Mouse (Mus musculus): Measurements from ENCODE around the gene Rpp14. TPM values are rescaled to one million over a fixed set of nuclear protein-coding genes. Genes with fewer than 3 reads are reported as not detected.

Rpp14 gene
- polyA plus RNA-seq, 1 experiment: 3.3 TPM

DNA sequence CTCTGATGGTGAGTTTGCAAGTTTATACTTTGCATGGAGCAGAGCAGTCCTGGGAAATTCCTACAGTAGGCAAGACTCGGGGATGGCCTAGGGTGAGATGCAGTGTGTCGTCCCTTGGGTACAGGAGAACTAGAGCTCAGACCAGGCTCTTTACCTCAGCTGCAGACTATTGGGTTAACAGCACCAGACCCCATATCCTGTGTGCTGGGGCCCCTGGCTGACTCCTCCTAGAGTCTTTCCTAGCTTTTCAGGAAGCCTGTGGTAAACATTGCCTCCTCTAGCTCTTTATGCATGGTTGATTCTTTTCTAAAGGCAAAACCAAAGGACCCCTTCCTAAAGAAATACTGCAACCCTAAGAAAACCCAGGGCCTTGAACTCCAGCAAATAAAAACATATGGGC is 61.0 kb downstream of the Rpp14 start:
- no peaks in the 10 kb centered on the region for H3K4me1 ChIP-seq (ENCODE audit: control insufficient read depth, insufficient read depth, low read length)
- TF ChIP-seq CTCF (IDR thresholded peaks at IDR 0.05; ENCODE audit: control insufficient read depth, insufficient read depth, insufficient replicate concordance, low read depth, low read length) (no peak), POLR2A (IDR thresholded peaks at IDR 0.05; ENCODE audit: control insufficient read depth, low read depth, low read length) (no peak)
- H3K27me3 ChIP-seq (ENCODE audit: control insufficient read depth, insufficient read depth, low read length): no peaks in the 10 kb centered on the region
- H3K4me3 ChIP-seq (ENCODE audit: control insufficient read depth, low read depth, low read length): no peak overlapping the region
- H3K27ac ChIP-seq (ENCODE audit: control insufficient read depth, insufficient read depth, low read depth, low read length): no peak overlapping the region
- no peaks in the 10 kb centered on the region; the same call in 1 of the 2 replicates for H3K36me3 ChIP-seq (ENCODE audit: control insufficient read depth, insufficient read depth, low read length)

Other genes with a start within 250 kb of the Rpp14 start
- 3.4 and 5.6 TPM in 2 replicates for gene Gm45521, start 123.1 kb upstream of the Rpp14 start, polyA plus RNA-seq (2012; rRNA removed)
- gene Dnase1l3, start 85.8 kb upstream of the Rpp14 start, polyA plus RNA-seq (2012; rRNA removed): 1.1 and 1.4 TPM in 2 replicates
- 16.9 and 19.5 TPM in 2 replicates for gene Abhd6, start 77.5 kb upstream of the Rpp14 start, polyA plus RNA-seq (2012; rRNA removed)
- gene Pxk, start 17.8 kb downstream of the Rpp14 start, polyA plus RNA-seq (2012; rRNA removed): 39.4 and 44.0 TPM in 2 replicates
- gene Pdhb, start 92.7 kb downstream of the Rpp14 start, polyA plus RNA-seq (2012; rRNA removed): 97.6 and 115 TPM in 2 replicates
- 2.4 and 2.8 TPM in 2 replicates for gene Kctd6, start 133.8 kb downstream of the Rpp14 start, polyA plus RNA-seq (2012; rRNA removed)
- 0.35 and 0.48 TPM in 2 replicates for gene Acox2, start 179.0 kb downstream of the Rpp14 start, polyA plus RNA-seq (2012; rRNA removed)
- gene Fam107a, start 237.7 kb downstream of the Rpp14 start, polyA plus RNA-seq (2012; rRNA removed): 1.3 and 2.4 TPM in 2 replicates

Data from testis, adult 2 months (tissue).